Mouse (Mus musculus): ENCODE measurements around the gene Cops2. TPM values are rescaled to one million over a fixed set of nuclear protein-coding genes. Genes with fewer than 3 reads are reported as not detected.

The Cops2 gene
- polyA plus RNA-seq, 1 experiment from 2014 or later: 36.8 TPM

- H3K36me3 ChIP-seq (ENCODE audit: control insufficient read depth, insufficient read depth, low read length): peaks cover 9% of the 10 kb centered on the region
- no peaks in the 10 kb centered on the region for H3K9me3 ChIP-seq (ENCODE audit: control insufficient read depth, low read length)
- H3K4me2 ChIP-seq (replicated peaks; ENCODE audit: low read depth): no peak overlapping the region
- H3K9ac ChIP-seq (ENCODE audit: low read length): no peak overlapping the region
- H3K27ac ChIP-seq (replicated peaks): no peak overlapping the region
- WGBS: 63% methylated on average over 2 of the region's 2 CpGs
- H3K4me1 ChIP-seq (replicated peaks; ENCODE audit: control insufficient read depth, insufficient read depth): no peaks in the 10 kb centered on the region
- no peak overlapping the region for H3K4me3 ChIP-seq (ENCODE audit: low read depth, low read length)
- TF ChIP-seq EP300 (optimal IDR thresholded peaks at IDR 0.05) (no peak), CTCF (IDR thresholded peaks at IDR 0.05; ENCODE audit: low read depth) (no peak)
- no peaks in the 10 kb centered on the region for H3K27me3 ChIP-seq (ENCODE audit: control insufficient read depth, insufficient read depth, low read length)
- no peak for DNase-seq (ENCODE audit: low spot score)
- no peak for ATAC-seq (ENCODE audit: low FRiP score, low TSS enrichment)
These were observed 20.1 kb downstream of the Cops2 start for GRCm38 (mm10) chr2:125838708-125839284.

GRCm38 (mm10) chr2:125838091-125838490 is 20.8 kb downstream of the Cops2 start:
- H3K36me3 ChIP-seq (ENCODE audit: control insufficient read depth, insufficient read depth, low read length): peaks cover 9% of the 10 kb centered on the region
- no peaks in the 10 kb centered on the region for H3K4me1 ChIP-seq (replicated peaks; ENCODE audit: control insufficient read depth, insufficient read depth)
- H3K4me2 ChIP-seq (replicated peaks; ENCODE audit: low read depth): no peak overlapping the region
- no peak overlapping the region for H3K27ac ChIP-seq (replicated peaks)
- H3K27me3 ChIP-seq (ENCODE audit: control insufficient read depth, insufficient read depth, low read length): no peaks in the 10 kb centered on the region
- no peak for DNase-seq (ENCODE audit: low spot score)
- H3K9me3 ChIP-seq (ENCODE audit: control insufficient read depth, low read length): no peaks in the 10 kb centered on the region
- no peak for ATAC-seq (ENCODE audit: low FRiP score, low TSS enrichment)
- TF ChIP-seq EP300 (optimal IDR thresholded peaks at IDR 0.05): no peak
- no peak for TF ChIP-seq CTCF (IDR thresholded peaks at IDR 0.05; ENCODE audit: low read depth)
- no peak overlapping the region for H3K4me3 ChIP-seq (ENCODE audit: low read depth, low read length)
- WGBS: 94% methylated on average over 7 of the region's 7 CpGs
- no peak overlapping the region for H3K9ac ChIP-seq (ENCODE audit: low read length)

- H3K4me1 ChIP-seq (replicated peaks; ENCODE audit: control insufficient read depth, insufficient read depth): no peaks in the 10 kb centered on the region
- no peaks in the 10 kb centered on the region for H3K9me3 ChIP-seq (ENCODE audit: control insufficient read depth, low read length)
- no peak for ATAC-seq (ENCODE audit: low FRiP score, low TSS enrichment)
- H3K27me3 ChIP-seq (ENCODE audit: control insufficient read depth, insufficient read depth, low read length): no peaks in the 10 kb centered on the region
- DNase-seq (ENCODE audit: low spot score): no peak
- H3K27ac ChIP-seq (replicated peaks): no peak overlapping the region
- H3K4me3 ChIP-seq (ENCODE audit: low read depth, low read length): no peak overlapping the region
- WGBS: 86% methylated on average over 2 of the region's 2 CpGs
- no peak overlapping the region for H3K9ac ChIP-seq (ENCODE audit: low read length)
- H3K4me2 ChIP-seq (replicated peaks; ENCODE audit: low read depth): no peak overlapping the region
- TF ChIP-seq CTCF (IDR thresholded peaks at IDR 0.05; ENCODE audit: low read depth) (no peak), EP300 (optimal IDR thresholded peaks at IDR 0.05) (no peak)
- H3K36me3 ChIP-seq (ENCODE audit: control insufficient read depth, insufficient read depth, low read length): peaks cover 3% of the 10 kb centered on the region; the same call in 1 of the 2 replicates
These were observed 29.0 kb downstream of the Cops2 start for GRCm38 (mm10) chr2:125829924-125830323.

- ATAC-seq (ENCODE audit: low FRiP score, low TSS enrichment) (no peak), DNase-seq (ENCODE audit: low spot score) (no peak)
- Histone ChIP-seq H3K36me3 (ENCODE audit: control insufficient read depth, insufficient read depth, low read length) (peaks cover 3% of the 10 kb centered on the region; the same call in 1 of the 2 replicates), H3K9ac (ENCODE audit: low read length) (no peak overlapping the region), H3K4me3 (ENCODE audit: low read depth, low read length) (no peak overlapping the region), H3K9me3 (ENCODE audit: control insufficient read depth, low read length) (no peaks in the 10 kb centered on the region), H3K4me1 (replicated peaks; ENCODE audit: control insufficient read depth, insufficient read depth) (no peaks in the 10 kb centered on the region), H3K27me3 (ENCODE audit: control insufficient read depth, insufficient read depth, low read length) (no peaks in the 10 kb centered on the region), H3K27ac (replicated peaks) (no peak overlapping the region), H3K4me2 (replicated peaks; ENCODE audit: low read depth) (no peak overlapping the region)
- 84% methylated on average over 4 of the region's 4 CpGs for WGBS
- TF ChIP-seq EP300 (optimal IDR thresholded peaks at IDR 0.05) (no peak), CTCF (IDR thresholded peaks at IDR 0.05; ENCODE audit: low read depth) (no peak)
These were observed 31.0 kb downstream of the Cops2 start for GRCm38 (mm10) chr2:125827898-125828297.

GRCm38 (mm10) chr2:125826201-125826600 is 32.7 kb downstream of the Cops2 start:
- DNase-seq (ENCODE audit: low spot score) (no peak), ATAC-seq (ENCODE audit: low FRiP score, low TSS enrichment) (no peak)
- Histone ChIP-seq H3K27ac (replicated peaks) (no peak overlapping the region), H3K4me3 (ENCODE audit: low read depth, low read length) (no peak overlapping the region), H3K36me3 (ENCODE audit: control insufficient read depth, insufficient read depth, low read length) (no peaks in the 10 kb centered on the region), H3K9me3 (ENCODE audit: control insufficient read depth, low read length) (no peaks in the 10 kb centered on the region), H3K4me2 (replicated peaks; ENCODE audit: low read depth) (no peak overlapping the region), H3K9ac (ENCODE audit: low read length) (no peak overlapping the region), H3K4me1 (replicated peaks; ENCODE audit: control insufficient read depth, insufficient read depth) (no peaks in the 10 kb centered on the region), H3K27me3 (ENCODE audit: control insufficient read depth, insufficient read depth, low read length) (no peaks in the 10 kb centered on the region)
- 63% methylated on average over 4 of the region's 4 CpGs for WGBS
- TF ChIP-seq CTCF (IDR thresholded peaks at IDR 0.05; ENCODE audit: low read depth) (no peak), EP300 (optimal IDR thresholded peaks at IDR 0.05) (no peak)

GRCm38 (mm10) chr2:125820397-125820796 is 38.5 kb downstream of the Cops2 start:
- no peak for ATAC-seq (ENCODE audit: low FRiP score, low TSS enrichment)
- no peak overlapping the region for H3K9ac ChIP-seq (ENCODE audit: low read length)
- H3K9me3 ChIP-seq (ENCODE audit: control insufficient read depth, low read length): no peaks in the 10 kb centered on the region
- no peak for TF ChIP-seq EP300 (optimal IDR thresholded peaks at IDR 0.05)
- no peak for TF ChIP-seq CTCF (IDR thresholded peaks at IDR 0.05; ENCODE audit: low read depth)
- H3K27ac ChIP-seq (replicated peaks): no peak overlapping the region
- no peaks in the 10 kb centered on the region for H3K27me3 ChIP-seq (ENCODE audit: control insufficient read depth, insufficient read depth, low read length)
- H3K4me1 ChIP-seq (replicated peaks; ENCODE audit: control insufficient read depth, insufficient read depth): no peaks in the 10 kb centered on the region
- no peak overlapping the region for H3K4me3 ChIP-seq (ENCODE audit: low read depth, low read length)
- H3K4me2 ChIP-seq (replicated peaks; ENCODE audit: low read depth): no peak overlapping the region
- 79% methylated on average over 4 of the region's 4 CpGs for WGBS
- no peaks in the 10 kb centered on the region for H3K36me3 ChIP-seq (ENCODE audit: control insufficient read depth, insufficient read depth, low read length)
- DNase-seq (ENCODE audit: low spot score): no peak

All from stomach, postnatal 0 days (tissue).